Mouse (Mus musculus) heart, postnatal 36 days (tissue): ENCODE measurements around the gene Olfr1564. TPM values are rescaled to one million over a fixed set of nuclear protein-coding genes. Genes with fewer than 3 reads are reported as not detected.
"Not testable (repeated sequence)": the region's sequence is repeated elsewhere in the genome, so short reads cannot be mapped to it uniquely, and the experiment has no call there.

Experiments
- DNase-seq, 2 experiments: peaks; one replicate each; pipeline ENCODE4 v3.0.0; 2021 to 2022
- intact Hi-C: fragments of 180-260 bp; cut with DNase I; formaldehyde crosslinking; loops from one replicate; pipeline ENCODE4 v1.15.1; 2025
- total RNA-seq, 2 experiments: library from RNA; stranded (reverse); gene quantifications; 2 replicates each; pipeline ENCODE4 v1.2.3; 2021

Gene Olfr1564
- total RNA-seq = under 1 TPM; 0.05 to 0.11 TPM

DNA sequence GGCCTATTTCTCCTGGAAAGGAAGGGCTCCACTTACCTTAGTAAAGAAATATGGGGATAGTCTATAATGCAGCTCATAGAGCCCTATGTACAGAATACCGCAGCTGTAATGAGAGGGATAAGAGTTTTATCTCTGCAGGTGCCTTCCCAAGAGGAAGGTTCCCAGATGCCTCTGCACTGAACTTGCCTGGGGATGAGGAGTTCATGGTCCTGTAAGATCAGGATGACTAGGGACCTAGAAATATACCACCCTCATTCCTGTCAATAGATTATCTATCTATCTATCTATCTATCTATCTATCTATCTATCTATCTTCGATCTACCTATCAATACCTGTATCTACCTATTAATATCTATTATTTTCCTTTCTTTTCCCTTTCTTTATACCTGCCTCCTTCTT, at the start of gene Olfr1564:
TSS of gene Olfr1564 (minus strand) at position 101 of the 400 bp plus-strand sequence.
- DNase-seq = no peak
- intact Hi-C loops = no loop called here

DNA sequence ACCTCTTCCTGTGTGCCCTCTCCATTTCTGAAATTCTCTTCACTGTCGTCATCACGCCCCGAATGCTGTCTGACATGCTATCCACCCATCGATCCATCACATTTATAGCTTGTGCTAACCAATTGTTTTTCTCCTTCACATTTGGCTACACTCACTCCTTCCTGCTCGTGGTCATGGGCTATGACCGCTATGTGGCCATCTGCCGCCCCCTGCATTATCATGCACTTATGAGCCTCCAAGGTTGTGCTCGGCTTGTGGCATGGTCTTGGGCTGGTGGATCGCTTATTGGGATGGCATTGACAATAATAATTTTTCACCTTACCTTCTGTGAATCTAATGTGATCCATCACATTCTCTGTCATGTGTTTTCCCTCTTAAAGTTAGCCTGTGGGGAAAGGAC, 47.4 kb upstream of the Olfr1564 start:
- DNase-seq = no peak
- intact Hi-C loops = no loop called here

DNA sequence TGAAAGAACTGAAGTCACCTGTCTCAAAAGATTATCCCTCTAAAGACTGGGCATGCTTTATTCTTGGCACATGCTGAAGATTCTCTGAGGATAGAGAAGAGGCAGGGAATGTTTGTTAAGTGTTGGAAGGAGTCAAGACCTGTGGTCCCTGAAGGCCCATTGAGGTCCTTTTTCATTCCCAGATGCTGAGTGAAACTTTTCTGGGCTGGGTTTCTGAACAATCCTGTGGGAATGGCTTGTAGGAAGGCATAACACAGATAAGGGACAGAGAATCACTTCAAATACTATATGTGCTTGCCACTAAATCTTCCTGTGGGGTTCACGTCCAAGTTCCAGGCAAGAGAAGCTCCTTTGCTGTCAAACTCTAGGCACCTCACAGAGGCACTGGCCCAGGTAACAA, 42.9 kb upstream of the Olfr1564 start, which contains the start of gene Olfr63:
TSS of gene Olfr63 (plus strand) at position 301 of the 400 bp plus-strand sequence.
- intact Hi-C loops = no loop called here
- DNase-seq = no peak

DNA sequence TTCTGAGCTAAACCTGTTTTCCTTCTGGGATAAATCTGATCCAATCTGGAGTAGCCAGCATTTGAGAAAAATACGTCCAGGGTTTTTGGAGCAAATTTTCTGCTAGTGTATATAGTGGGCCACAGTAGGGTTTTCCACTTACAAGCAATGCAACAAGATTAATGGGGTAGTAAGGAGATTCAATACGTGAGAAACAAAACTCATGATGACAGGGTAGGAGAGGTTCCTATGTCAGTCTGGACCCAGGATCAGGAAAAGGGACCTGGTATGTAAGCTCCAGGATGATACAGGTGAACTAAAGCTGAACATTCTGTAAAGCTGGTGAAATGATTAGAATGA, 33.8 kb upstream of the Olfr1564 start:
- intact Hi-C loops, DNase-seq: not testable (repeated sequence)

DNA sequence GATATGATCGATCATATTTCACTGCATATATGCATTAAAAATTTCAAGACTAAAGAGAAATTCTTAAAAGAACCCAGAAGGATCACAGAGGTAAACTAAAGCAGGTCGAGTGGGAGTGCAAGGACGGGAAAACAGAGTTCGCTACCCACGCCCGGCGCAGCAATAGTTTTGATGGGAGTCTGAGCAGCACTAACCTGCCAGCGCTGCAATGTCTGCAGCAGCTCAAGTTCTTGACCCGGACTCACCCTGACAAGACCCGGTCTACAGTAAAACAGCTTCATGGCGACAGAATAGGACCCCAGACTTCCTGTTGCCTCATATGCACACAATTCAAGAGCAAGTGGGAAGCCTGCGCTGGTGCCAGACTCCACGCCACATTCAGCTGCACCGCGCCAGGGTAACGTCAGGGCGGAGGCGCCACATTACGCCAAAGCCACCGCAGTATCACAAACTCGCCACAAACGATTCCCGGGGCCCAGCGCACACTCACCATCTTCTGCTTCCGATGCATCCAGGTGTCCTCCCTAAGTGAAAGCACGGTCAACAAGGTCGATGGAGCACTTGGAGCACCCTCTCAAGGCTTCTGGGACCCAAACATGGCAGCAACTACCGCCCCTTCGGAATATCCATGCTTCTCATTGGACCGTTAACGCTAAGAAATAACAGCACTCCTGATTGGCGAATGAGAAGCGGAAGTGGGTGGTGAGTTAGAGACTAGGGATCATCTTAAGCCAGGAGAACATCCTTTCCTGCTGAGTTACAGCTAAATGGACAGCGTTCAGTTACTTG, 33.2 kb upstream of the Olfr1564 start, which contains the start of gene Zfp955a:
TSS of gene Zfp955a (minus strand) at position 616 of the 789 bp plus-strand sequence.
- DNase-seq, intact Hi-C loops: not testable (repeated sequence)

DNA sequence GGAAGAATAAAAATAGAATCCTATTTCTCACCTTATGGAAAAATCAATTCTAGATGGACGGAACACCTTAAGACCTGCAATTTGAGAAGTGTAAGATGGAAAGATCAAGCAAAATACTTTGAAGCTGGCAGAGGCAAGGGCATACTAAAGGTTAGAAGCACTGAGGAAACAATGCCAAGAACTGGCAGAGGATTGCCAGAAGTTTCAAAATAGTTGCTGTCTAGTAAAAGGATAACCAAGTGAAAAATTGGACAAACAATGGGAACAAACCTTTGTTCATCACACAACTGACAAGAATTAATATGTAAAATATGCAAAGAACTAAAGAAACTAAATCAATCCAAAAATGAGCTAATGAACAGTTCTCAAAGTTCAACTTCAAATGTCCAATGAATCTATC, 15.2 kb upstream of the Olfr1564 start:
- DNase-seq = not testable (repeated sequence)
- intact Hi-C loops = loop anchor here (10.0 kb wide), 1 partner anchor 68 kb away; no protein-coding TSS in a partner anchor

DNA sequence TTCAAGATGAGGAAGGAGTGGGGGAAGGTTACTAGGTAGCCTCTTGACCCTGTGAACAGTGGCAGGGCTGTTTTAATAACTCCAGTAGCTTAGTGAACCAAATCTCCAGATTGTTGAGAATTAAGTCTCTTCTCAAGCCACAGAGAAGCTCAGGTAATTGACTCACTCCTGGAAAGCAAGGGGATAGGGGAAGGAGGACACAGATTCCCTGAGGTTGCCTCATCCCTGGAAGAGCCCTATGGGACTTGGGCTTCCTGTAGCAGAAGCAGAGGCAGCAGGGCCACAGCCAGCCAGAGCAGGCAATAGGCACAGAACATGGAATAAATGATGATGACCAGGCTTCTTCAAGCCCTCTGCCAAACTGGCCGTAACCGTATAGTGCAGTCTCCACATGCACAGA, 30.5 kb downstream of the Olfr1564 start, which contains the start of gene Olfr239:
TSS of gene Olfr239 (plus strand) at position 301 of the 400 bp plus-strand sequence.
- DNase-seq, intact Hi-C loops: not testable (repeated sequence)

DNA sequence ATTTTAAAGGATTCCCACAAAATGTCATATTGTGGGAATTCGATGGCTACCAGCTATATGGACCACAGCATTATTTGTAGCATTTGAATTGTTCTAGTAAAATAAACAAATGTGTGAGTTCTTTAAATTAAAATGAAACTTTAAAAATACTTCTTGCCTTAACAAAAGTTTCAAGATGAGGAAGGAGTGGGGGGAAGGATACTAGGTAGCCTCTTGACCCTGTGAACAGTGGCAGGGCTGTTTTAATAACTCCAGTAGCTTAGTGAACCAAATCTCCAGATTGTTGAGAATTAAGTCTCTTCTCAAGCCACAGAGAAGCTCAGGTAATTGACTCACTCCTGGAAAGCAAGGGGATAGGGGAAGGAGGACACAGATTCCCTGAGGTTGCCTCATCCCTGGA, 53.3 kb downstream of the Olfr1564 start, which contains the start of gene Olfr55:
TSS of gene Olfr55 (plus strand) at position 301 of the 400 bp plus-strand sequence.
- DNase-seq, intact Hi-C loops: not testable (repeated sequence)

Other genes starting within 250 kb of the Olfr1564 start
- gene Zfp952, start 228.6 kb downstream of the Olfr1564 start, total RNA-seq = 1 to 10 TPM; 5.9 to 7.1 TPM
- gene Zfp763, start 188.3 kb downstream of the Olfr1564 start, total RNA-seq = 1 to 10 TPM; 4.1 to 5.3 TPM
- gene 4921501E09Rik, start 153.6 kb downstream of the Olfr1564 start, total RNA-seq = not detected
- gene Zfp563, start 132.4 kb downstream of the Olfr1564 start, total RNA-seq = 1 to 10 TPM; 5.9 to 7.9 TPM
- gene Morc2b, start 82.0 kb downstream of the Olfr1564 start, total RNA-seq = under 1 TPM in 1 of 2 experiments, not detected in 1; 0.14 TPM
- not detected for gene Olfr55, start 53.2 kb downstream of the Olfr1564 start, total RNA-seq
- not detected for gene Olfr239, start 30.4 kb downstream of the Olfr1564 start, total RNA-seq
- 1 to 10 TPM; 8.8 to 9.6 TPM for gene Zfp955a, start 33.5 kb upstream of the Olfr1564 start, total RNA-seq
- not detected for gene Olfr63, start 43.0 kb upstream of the Olfr1564 start, total RNA-seq
- gene Zfp955b, start 67.9 kb upstream of the Olfr1564 start, total RNA-seq = 10 to 100 TPM; 11.8 to 13.3 TPM
- gene Zfp81, start 137.2 kb upstream of the Olfr1564 start, total RNA-seq = 1 to 10 TPM; 6.2 to 6.4 TPM
- gene Zfp101, start 173.0 kb upstream of the Olfr1564 start, total RNA-seq = 1 to 10 TPM; 4.2 to 5.0 TPM
- gene Actl9, start 211.2 kb upstream of the Olfr1564 start, total RNA-seq = not detected